Mouse (Mus musculus) left cerebral cortex, adult 8-10 months (tissue): ENCODE measurements around the gene Ptk6. TPM values are rescaled to one million over a fixed set of nuclear protein-coding genes. Genes with fewer than 3 reads are reported as not detected.

Source experiments
- DNase-seq, 2 experiments: peaks; one replicate each; pipeline ENCODE4 v3.0.0; 2022; ENCODE audit warnings: low spot score in 2 of 2
- total RNA-seq, 4 experiments: library from RNA; stranded (reverse); gene quantifications; 2 replicates each; pipeline ENCODE4 v1.2.4; 2022

Ptk6 gene
- not detected for total RNA-seq

- no peak for DNase-seq
Measured at GRCm38 (mm10) chr2:181202422-181202821, at the start of gene Ptk6. Gene Ptk6, minus strand, starts transcription at chr2:181202789.

DNA sequence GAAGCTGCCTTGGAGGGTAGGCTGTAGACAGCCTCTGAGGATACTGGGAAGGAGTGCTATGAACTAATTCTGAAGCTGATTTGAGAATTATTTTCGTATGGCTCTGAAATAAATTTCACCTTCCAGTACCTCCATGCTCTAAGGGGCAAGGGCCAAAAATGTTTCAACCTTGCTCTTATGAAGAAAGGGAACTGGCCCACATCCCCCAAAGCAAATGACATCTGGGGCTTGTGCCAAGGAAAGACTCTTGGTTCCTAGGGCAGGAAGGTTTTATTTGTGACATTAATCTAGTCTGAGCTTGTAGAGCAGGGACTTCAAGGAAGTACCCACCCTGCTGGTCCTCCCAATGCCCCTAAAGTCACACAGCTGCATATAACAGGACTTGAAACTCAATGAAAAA, 49.3 kb upstream of the Ptk6 start:
- no peak for DNase-seq

GRCm38 (mm10) chr2:181249217-181249616, 46.6 kb upstream of the Ptk6 start:
- no peak for DNase-seq

- DNase-seq: no peak
Measured at GRCm38 (mm10) chr2:181245031-181245430, 42.4 kb upstream of the Ptk6 start.

DNA sequence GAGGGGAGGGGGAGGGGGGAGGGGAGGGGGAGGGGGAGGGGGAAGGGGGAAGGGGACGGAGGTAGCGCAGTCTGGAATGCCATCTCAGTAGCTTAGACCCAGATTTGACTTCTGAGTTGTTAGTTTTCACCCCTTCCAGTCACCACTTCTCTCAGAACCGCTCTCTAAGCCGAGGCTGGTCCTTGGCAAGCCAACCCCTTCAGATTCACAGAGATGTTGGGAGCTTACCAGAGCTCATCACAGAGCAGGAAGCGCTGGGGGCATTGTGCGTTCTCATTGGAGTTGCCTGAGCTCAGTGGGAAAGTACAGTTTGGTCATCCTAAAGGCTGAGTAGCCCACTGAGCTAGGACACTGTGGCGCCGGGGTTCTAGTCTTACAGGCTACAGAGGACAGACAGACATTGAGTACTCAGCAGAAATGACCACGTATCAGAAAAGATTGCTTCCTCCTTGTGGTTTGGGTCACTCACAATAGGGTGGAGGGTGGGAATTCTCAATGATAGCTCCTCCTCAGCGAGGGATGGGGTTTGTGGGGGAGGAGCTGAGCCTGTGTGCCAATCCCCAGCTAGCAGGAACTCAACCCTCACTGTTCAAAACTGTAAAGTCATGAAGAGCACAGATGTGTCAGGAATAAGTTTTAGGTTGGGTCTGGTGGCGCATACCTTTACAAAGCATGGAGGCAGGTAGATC, 41.3 kb upstream of the Ptk6 start:
- DNase-seq: no peak

- no peak for DNase-seq
Measured at GRCm38 (mm10) chr2:181242314-181242665, 39.7 kb upstream of the Ptk6 start.

DNA sequence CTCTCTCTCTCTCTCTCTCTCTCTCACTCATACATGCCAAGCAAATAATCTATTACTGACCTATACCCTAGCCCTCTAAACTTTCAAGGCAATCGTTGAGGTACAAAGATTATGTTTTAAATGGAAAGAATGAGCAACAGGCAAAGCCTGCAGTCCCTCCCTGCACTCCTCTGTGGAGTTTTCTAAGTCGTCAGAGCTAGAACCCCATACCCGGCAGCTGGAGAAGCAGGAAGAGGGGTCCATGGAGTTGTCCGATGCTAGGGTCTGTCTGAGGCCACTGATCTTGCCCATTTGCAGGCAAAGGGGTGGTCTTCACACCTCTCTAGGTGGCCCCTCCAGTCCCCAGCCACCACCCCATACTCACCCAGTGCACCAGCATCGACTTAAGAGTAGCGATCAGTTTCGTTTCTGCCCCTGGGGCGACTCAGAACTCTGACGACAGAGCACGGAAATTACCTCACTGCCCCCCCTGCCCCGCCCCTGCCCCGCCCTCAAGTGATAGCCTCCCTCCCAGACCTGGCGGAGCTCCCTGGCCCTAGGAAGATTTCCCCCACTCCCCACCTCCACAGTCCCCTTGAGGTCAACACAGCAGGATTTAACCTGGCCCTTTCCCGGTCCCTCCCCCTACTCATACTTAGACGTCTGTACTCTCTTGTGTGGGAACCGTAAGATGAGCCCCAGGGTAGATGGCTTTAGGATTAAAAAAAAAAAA, 39.2 kb upstream of the Ptk6 start, which contains the start of gene Helz2:
Gene Helz2 (minus strand): TSS at position 426 of the 712 bp plus-strand sequence.
- DNase-seq: no peak

DNA sequence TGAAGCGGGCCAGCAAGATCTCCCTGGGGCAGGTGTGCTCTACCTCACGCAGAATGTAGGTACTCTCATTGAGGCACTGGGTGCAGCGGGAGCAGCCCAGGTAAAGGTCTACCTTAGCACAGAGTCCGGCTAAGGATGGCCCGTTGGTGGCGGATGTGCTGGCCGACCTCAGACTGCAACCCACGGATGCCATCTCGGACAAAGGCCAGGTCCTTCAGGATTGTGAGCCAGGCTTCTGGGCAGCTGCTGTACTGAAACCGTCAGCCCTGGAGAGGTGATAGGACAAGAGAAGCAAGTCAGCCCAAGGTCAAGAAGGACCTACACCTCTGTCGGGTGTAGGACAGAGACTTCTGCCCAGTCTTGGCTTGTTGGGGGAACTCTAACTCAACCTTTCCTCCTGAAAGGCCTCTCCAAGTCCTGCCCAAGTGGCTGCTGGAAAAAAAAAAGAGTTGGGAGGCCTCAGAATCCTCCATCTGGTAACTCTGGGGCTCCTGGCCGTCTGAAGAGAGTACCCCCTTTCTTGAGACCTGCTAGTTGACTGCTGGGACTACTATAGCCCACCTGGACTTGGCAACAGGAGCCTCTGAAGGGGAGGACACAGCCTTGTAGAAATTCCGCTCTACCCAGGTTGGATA, 38.3 kb upstream of the Ptk6 start:
- DNase-seq: no peak

GRCm38 (mm10) chr2:181239261-181239660, 36.7 kb upstream of the Ptk6 start:
- DNase-seq: no peak

DNA sequence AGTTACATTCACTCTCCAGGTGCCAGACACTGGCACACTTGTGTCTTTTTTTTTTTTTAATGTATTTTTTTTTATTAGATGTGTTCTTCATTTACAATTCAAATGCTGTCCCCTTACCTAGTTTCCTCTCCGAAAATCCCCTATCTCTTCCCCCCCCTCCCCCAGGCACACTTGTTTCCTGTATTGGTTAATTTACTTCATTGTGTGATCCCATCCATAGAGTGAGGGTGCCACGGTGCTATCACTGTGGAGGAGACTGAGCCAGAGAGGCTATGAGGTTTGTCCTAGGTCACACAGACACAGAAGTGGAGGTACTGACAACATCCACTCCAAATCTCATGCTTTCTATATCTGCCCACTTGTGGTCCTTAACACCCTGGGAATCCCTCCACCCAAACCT, 36.3 kb upstream of the Ptk6 start:
- DNase-seq: no peak

GRCm38 (mm10) chr2:181238091-181238610, 35.6 kb upstream of the Ptk6 start:
- no peak for DNase-seq

DNA sequence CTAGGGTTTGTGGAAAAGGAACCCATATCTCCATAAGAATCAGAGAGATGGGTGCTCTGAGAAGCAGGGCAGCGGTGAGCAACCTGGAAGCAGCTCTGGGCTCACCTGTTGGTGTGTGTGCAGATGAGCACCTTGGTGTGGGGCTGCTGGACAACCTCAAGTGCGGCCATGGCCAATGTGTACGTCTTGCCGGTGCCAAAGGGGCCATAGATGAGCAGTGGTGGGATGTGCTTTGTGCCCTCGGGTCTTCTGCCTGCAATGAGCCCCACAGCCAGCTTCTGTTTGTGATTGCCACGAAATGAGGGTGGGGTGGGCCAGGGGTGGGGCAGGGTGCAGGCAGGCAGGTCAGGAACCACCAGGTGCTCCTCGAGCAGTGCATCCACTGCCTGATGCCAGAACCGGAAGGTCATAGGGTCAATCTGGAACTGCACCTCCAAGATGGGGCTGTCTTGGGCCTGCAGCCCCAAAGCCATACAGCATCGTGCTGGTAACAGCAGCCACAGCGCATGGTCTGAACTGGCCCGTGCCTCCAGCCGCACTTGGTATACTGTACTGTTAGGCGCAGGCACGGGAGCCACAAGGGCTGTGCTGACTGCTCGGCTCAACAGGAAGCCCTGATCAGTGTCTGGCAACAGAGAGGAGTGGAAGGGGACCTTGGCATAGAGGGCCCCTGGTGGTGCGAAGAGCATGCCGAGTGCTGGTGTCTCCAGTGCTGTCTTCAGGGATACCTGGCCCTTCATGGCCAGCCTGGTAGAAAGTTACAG, 34.8 kb upstream of the Ptk6 start:
- no peak for DNase-seq

DNA sequence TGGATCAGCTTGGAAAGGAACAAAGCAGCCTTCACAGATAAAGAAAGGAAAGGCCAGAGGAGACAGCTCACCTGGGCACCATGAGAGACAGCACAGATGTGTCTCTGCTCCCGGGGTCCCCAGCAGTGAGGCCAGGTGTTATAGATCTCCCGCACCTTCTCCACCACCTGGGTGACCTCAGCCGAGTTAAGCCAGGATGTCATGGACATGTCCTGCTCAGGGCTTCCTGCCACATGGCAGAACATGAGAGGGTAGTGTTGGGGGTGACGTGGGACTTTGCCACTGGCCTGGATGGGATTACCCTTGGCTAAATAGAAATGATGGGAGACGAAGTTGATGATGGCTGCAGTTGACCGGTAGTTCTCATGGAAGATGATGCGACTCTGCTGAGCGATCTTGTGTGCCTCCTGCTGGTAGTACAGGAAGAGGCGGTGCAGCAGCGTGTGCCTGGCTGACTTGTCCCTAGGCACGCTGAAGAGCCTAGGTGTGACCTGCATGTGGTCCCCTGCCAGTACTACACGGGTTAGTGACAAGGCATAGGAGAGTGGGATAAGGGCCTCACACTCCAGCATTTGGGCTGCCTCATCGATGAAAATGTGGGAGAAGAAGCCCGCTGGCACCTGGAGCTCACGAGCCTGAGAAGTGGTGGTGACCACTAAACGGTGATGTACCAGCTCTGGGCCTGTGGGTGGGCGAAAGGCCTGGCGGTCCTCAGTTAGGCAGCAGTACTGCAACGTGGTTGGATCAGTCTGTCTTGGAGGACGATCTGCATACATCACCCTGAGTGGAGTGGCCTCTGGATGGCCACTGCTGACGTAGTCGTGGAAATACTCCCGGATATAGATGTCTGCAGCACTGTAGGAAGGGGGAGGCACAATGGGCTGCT, 33.3 kb upstream of the Ptk6 start:
- no peak for DNase-seq

GRCm38 (mm10) chr2:181234680-181235079, 32.1 kb upstream of the Ptk6 start:
- no peak for DNase-seq

- DNase-seq: no peak
Measured at GRCm38 (mm10) chr2:181233443-181233842, 30.9 kb upstream of the Ptk6 start.

DNA sequence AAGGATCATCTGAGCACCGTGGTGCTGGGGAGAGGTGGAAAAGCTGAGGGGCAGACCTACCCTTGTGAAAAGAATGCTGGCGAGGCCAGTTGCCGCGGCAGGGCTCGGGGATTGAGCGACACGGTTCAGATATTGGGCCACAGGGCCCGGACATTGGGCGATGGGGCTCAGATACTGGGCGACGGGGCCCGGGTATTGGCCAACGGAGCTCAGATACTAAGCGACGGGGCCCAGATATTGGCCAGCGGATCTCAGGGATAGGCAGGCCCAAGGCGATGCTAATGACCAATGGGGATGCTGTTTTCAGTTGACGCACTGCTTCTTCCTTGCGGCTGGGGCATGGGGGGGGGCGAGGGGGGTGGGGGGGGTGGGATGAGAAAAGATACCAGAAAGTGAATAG, 28.6 kb upstream of the Ptk6 start:
- DNase-seq: no peak

DNA sequence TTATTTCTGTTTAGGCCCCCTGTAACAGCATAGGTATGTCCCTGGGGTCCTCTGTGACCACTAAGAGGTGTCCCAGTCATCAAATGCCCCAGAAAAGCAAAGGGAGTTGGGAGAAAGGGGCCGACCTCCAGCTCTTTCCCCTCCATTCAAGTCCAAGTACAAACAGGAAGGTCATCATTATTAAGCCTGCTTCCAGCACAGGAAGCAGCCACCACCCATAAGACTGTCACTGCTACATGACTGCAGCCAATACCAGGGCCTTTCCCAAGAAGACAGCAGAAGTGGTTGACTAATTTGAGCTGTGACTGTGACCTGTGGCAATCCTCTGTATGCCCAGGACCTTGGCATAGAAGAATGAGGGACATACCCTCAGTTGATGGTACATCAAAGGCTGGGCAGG, 25.7 kb upstream of the Ptk6 start:
- no peak for DNase-seq

GRCm38 (mm10) chr2:181227122-181227521, 24.5 kb upstream of the Ptk6 start:
- no peak for DNase-seq

DNA sequence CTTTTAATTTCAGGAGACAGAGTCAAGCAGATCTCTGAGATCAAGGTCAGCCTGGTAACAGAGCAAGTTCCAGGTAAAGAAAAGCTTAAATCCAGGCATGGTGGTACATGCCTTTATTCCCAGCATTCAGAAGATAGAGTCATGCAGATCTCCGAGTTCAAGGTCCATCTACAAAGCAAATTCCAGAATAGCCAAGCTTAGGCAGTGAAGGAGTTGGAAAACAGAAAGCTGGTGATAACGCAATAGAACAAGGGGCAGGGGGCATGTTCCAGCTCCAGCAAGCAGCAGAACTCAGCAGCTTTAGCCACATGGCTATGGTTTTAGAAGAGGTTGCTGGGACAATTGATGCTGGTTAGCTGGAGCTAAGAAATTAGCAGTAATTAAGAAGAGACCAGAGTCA, 22.4 kb upstream of the Ptk6 start:
- no peak for DNase-seq

DNA sequence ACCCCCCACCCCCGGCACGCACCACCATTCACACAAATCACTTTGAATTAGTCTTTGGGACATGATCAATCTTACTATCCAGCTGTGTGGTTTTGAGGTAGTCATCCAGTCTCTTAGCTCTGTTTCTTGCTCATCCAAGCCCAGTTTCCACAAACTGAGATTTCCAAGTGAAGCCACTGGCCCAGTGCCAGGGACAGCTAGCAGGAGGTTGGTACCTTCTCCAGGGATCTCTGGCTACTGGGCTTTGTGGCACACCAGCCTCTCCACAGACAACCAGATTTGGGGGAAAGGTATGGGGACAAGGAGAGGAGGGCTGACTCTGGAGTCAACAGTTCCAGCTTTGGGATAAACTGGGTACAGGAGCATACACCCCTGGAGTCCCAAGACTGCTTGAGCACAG, 17.8 kb upstream of the Ptk6 start:
- DNase-seq: no peak
